Mouse (Mus musculus) liver, embryonic 15.5 days (tissue): ENCODE data around the gene Eci2. TPM values are rescaled to one million over a fixed set of nuclear protein-coding genes. Genes with fewer than 3 reads are reported as not detected.
"Not testable (repeated sequence)": the region's sequence is repeated elsewhere in the genome, so short reads cannot be mapped to it uniquely, and the experiment has no call there.

Source experiments
- ATAC-seq: fragments of 200-750 bp; cut with Nextera tagmentation; 2 replicates; pipeline ENCODE4 v1.8.0; 2017; ENCODE audit warnings: moderate number of reproducible peaks, mild to moderate bottlenecking, moderate library complexity; ENCODE audit not compliant: insufficient read depth
- H3K27ac ChIP-seq: fragments of 300-500 bp; sonication (generic); replicated peaks from 2 replicates; pipeline ENCODE4 v1.5.1; 2015; ENCODE audit warnings: mild to moderate bottlenecking, inconsistent platforms
- H3K27me3 ChIP-seq: fragments of 300-500 bp; sonication (generic); 2 replicates; pipeline ENCODE4 v1.6.1; 2015; ENCODE audit warnings: mild to moderate bottlenecking, inconsistent platforms
- H3K36me3 ChIP-seq: fragments of 300-500 bp; sonication (generic); replicated peaks from 2 replicates; pipeline ENCODE4 v1.6.1; 2015; ENCODE audit warnings: moderate library complexity, mild to moderate bottlenecking, inconsistent platforms
- H3K4me1 ChIP-seq: fragments of 300-500 bp; sonication (generic); replicated peaks from 2 replicates; pipeline ENCODE4 v1.6.1; 2015; ENCODE audit warnings: inconsistent platforms
- H3K4me2 ChIP-seq: fragments of 300-500 bp; sonication (generic); 2 replicates; pipeline ENCODE4 v1.6.1; 2015; ENCODE audit warnings: moderate library complexity, mild to moderate bottlenecking, inconsistent platforms
- H3K4me3 ChIP-seq: fragments of 300-500 bp; sonication (generic); replicated peaks from 2 replicates; pipeline ENCODE4 v1.5.1; 2015; ENCODE audit warnings: mild to moderate bottlenecking, inconsistent platforms
- H3K9ac ChIP-seq: fragments of 300-500 bp; sonication (generic); 2 replicates; pipeline ENCODE4 v1.6.1; 2015; ENCODE audit warnings: moderate library complexity, mild to moderate bottlenecking, inconsistent platforms
- H3K9me3 ChIP-seq: fragments of 300-500 bp; sonication (generic); replicated peaks from 2 replicates; pipeline ENCODE4 v1.6.1; 2016; ENCODE audit warnings: inconsistent platforms
- WGBS: fragments of 180-500 bp; shearing (Covaris S2); methylation state at CpG from one replicate; pipeline ENCODE4 v1.1.7; 2015; ENCODE audit warnings: mixed read lengths; ENCODE audit not compliant: insufficient replicate concordance; 5-methylcytosine and 5-hydroxymethylcytosine counted together
- polyA plus RNA-seq: library from polyadenylated mRNA; unstranded; fragments of >200 nt; fragmentation: Nextera tagmentation; extraction: Ambion mirVana; gene quantifications from 2 replicates; pipeline ENCODE4 v1.2.1, GENCODE M21; 2015

Gene Eci2
- polyA plus RNA-seq, 1 experiment from 2014 or later: 46.1 TPM

- no peak for ATAC-seq
- Histone ChIP-seq H3K4me3 (no peak overlapping the region), H3K27me3 (no peaks in the 10 kb centered on the region), H3K9ac (no peak overlapping the region), H3K9me3 (no peaks in the 10 kb centered on the region), H3K36me3 (peaks cover 31% of the 10 kb centered on the region), H3K27ac (no peak overlapping the region), H3K4me2 (peak overlapping the region; percentile 7; the same call in 1 of the 2 replicates), H3K4me1 (peaks cover 34% of the 10 kb centered on the region)
- WGBS: 40% methylated on average over 4 of the region's 4 CpGs
Observed at GRCm38 (mm10) chr13:34991581-34992273, 35.2 kb downstream of the Eci2 start.

GRCm38 (mm10) chr13:34983479-34983878, 43.4 kb downstream of the Eci2 start:
- H3K27me3 ChIP-seq, H3K4me3 ChIP-seq, H3K9ac ChIP-seq, H3K4me2 ChIP-seq, H3K4me1 ChIP-seq, H3K27ac ChIP-seq, H3K9me3 ChIP-seq: not testable (repeated sequence)
- peaks cover 56% of the 10 kb centered on the region for H3K36me3 ChIP-seq
- WGBS: 63% methylated on average over 1 of the region's 1 CpGs
- 0 out of 2 replicates have a peak, but pooled peaks have one; percentile 40 for ATAC-seq

- 67% methylated on average over 5 of the region's 5 CpGs for WGBS
- H3K4me3 ChIP-seq, H3K4me2 ChIP-seq, ATAC-seq, H3K4me1 ChIP-seq, H3K9me3 ChIP-seq, H3K9ac ChIP-seq, H3K27ac ChIP-seq, H3K27me3 ChIP-seq: not testable (repeated sequence)
- H3K36me3 ChIP-seq: peaks cover 40% of the 10 kb centered on the region
Observed at GRCm38 (mm10) chr13:34978635-34979034, 48.3 kb downstream of the Eci2 start.

- Histone ChIP-seq H3K27ac (no peak overlapping the region), H3K9me3 (no peaks in the 10 kb centered on the region), H3K4me2 (no peak overlapping the region), H3K27me3 (no peaks in the 10 kb centered on the region), H3K4me3 (no peak overlapping the region), H3K4me1 (no peaks in the 10 kb centered on the region), H3K36me3 (peaks cover 40% of the 10 kb centered on the region), H3K9ac (no peak overlapping the region)
- WGBS: 70% methylated on average over 3 of the region's 3 CpGs
- ATAC-seq: peak; percentile 69; the same call in 1 of the 2 replicates
Observed at GRCm38 (mm10) chr13:34977410-34977809, 49.5 kb downstream of the Eci2 start.

- no peak overlapping the region for H3K4me3 ChIP-seq
- no peaks in the 10 kb centered on the region for H3K9me3 ChIP-seq
- H3K9ac ChIP-seq: no peak overlapping the region
- H3K4me2 ChIP-seq: no peak overlapping the region
- H3K36me3 ChIP-seq: peaks cover 40% of the 10 kb centered on the region
- no peaks in the 10 kb centered on the region for H3K27me3 ChIP-seq
- H3K4me1 ChIP-seq: no peaks in the 10 kb centered on the region
- ATAC-seq: no peak
- WGBS: 80% methylated on average over 4 of the region's 4 CpGs
- H3K27ac ChIP-seq: no peak overlapping the region
Observed at GRCm38 (mm10) chr13:34976116-34976515, 50.8 kb downstream of the Eci2 start.

GRCm38 (mm10) chr13:34973770-34974169, 53.1 kb downstream of the Eci2 start:
- no peak overlapping the region for H3K27ac ChIP-seq
- WGBS: 29% methylated on average over 1 of the region's 1 CpGs

GRCm38 (mm10) chr13:34973149-34973548, 53.7 kb downstream of the Eci2 start:
- Histone ChIP-seq H3K27ac (no peak overlapping the region), H3K4me1 (no peaks in the 10 kb centered on the region), H3K9me3 (no peaks in the 10 kb centered on the region), H3K27me3 (no peaks in the 10 kb centered on the region), H3K4me2 (no peak overlapping the region), H3K9ac (no peak overlapping the region), H3K36me3 (peaks cover 14% of the 10 kb centered on the region), H3K4me3 (no peak overlapping the region)
- ATAC-seq: no peak
- 5% methylated on average over 1 of the region's 1 CpGs for WGBS

More at GRCm38 (mm10) chr13:34973770-34974169, 53.1 kb downstream of the Eci2 start:
- Histone ChIP-seq H3K9ac (no peak overlapping the region), H3K4me2 (no peak overlapping the region), H3K36me3 (peaks cover 20% of the 10 kb centered on the region), H3K9me3 (no peaks in the 10 kb centered on the region), H3K4me1 (no peaks in the 10 kb centered on the region), H3K27me3 (no peaks in the 10 kb centered on the region), H3K4me3 (no peak overlapping the region)
- no peak for ATAC-seq

- H3K36me3 ChIP-seq, ATAC-seq, H3K4me1 ChIP-seq, H3K27ac ChIP-seq, H3K9ac ChIP-seq, H3K4me3 ChIP-seq, H3K4me2 ChIP-seq, H3K9me3 ChIP-seq, H3K27me3 ChIP-seq: not testable (repeated sequence)
Observed at GRCm38 (mm10) chr13:34972456-34972855, 54.4 kb downstream of the Eci2 start.

GRCm38 (mm10) chr13:34965647-34966046, 61.2 kb downstream of the Eci2 start:
- ATAC-seq, H3K4me3 ChIP-seq: not testable (repeated sequence)
- WGBS: 59% methylated on average over 9 of the region's 9 CpGs

GRCm38 (mm10) chr13:34964866-34965265, 62.0 kb downstream of the Eci2 start:
- peak overlapping the region; percentile 35 for H3K4me3 ChIP-seq
- WGBS: 11% methylated on average over 5 of the region's 5 CpGs
- H3K27ac ChIP-seq: no peak overlapping the region
- H3K4me1 ChIP-seq: peaks cover 9% of the 10 kb centered on the region; the same call in 1 of the 2 replicates
- peaks cover 38% of the 10 kb centered on the region for H3K27me3 ChIP-seq
- no peak for ATAC-seq
- H3K9me3 ChIP-seq: no peaks in the 10 kb centered on the region
- peak overlapping the region; percentile 63 for H3K4me2 ChIP-seq
- H3K36me3 ChIP-seq: no peaks in the 10 kb centered on the region
- no peak overlapping the region for H3K9ac ChIP-seq

More at GRCm38 (mm10) chr13:34965647-34966046, 61.2 kb downstream of the Eci2 start:
- H3K9ac ChIP-seq, H3K4me1 ChIP-seq, H3K27ac ChIP-seq, H3K36me3 ChIP-seq, H3K9me3 ChIP-seq, H3K4me2 ChIP-seq: not testable (repeated sequence)
- peaks cover 38% of the 10 kb centered on the region for H3K27me3 ChIP-seq

GRCm38 (mm10) chr13:34964419-34964818, 62.5 kb downstream of the Eci2 start:
- H3K4me3 ChIP-seq: peak overlapping the region; percentile 35
- peak overlapping the region; percentile 63 for H3K4me2 ChIP-seq
- WGBS: 6% methylated on average over 14 of the region's 14 CpGs
- H3K4me1 ChIP-seq: peaks cover 9% of the 10 kb centered on the region; the same call in 1 of the 2 replicates
- H3K27ac ChIP-seq: no peak overlapping the region
- H3K9me3 ChIP-seq: no peaks in the 10 kb centered on the region
- peaks cover 38% of the 10 kb centered on the region for H3K27me3 ChIP-seq
- ATAC-seq: no peak
- no peaks in the 10 kb centered on the region for H3K36me3 ChIP-seq
- no peak overlapping the region for H3K9ac ChIP-seq
